Mouse (Mus musculus) megakaryocyte-erythroid progenitor cell, adult 5-6 weeks (primary cell): ENCODE data around the gene Dffa. TPM values are rescaled to one million over a fixed set of nuclear protein-coding genes. Genes with fewer than 3 reads are reported as not detected.

Source experiments
- ATAC-seq: replicated peaks from 2 replicates; pipeline ENCODE4 v1.8.0; 2016; ENCODE audit warnings: mild to moderate bottlenecking, inconsistent platforms; ENCODE audit not compliant: severe bottlenecking, poor library complexity, low FRiP score, low TSS enrichment
- total RNA-seq, 2 experiments: library from RNA; stranded (forward) in 1 of 2; stranded (reverse) in 1 of 2; fragments of 200-1000, 215-1000 nt in 1 of 2; fragments of >200 nt in 1 of 2; fragmentation: Nextera tagmentation in 1 of 2; gene quantifications; 2 replicates each; pipeline ENCODE4 v1.2.3; 2014 to 2017

Dffa gene
- total RNA-seq (2014; fragmentation: Nextera tagmentation) (27.6 and 28.1 TPM in 2 replicates), total RNA-seq (2017) (20.3 and 25.6 TPM in 2 replicates)

DNA sequence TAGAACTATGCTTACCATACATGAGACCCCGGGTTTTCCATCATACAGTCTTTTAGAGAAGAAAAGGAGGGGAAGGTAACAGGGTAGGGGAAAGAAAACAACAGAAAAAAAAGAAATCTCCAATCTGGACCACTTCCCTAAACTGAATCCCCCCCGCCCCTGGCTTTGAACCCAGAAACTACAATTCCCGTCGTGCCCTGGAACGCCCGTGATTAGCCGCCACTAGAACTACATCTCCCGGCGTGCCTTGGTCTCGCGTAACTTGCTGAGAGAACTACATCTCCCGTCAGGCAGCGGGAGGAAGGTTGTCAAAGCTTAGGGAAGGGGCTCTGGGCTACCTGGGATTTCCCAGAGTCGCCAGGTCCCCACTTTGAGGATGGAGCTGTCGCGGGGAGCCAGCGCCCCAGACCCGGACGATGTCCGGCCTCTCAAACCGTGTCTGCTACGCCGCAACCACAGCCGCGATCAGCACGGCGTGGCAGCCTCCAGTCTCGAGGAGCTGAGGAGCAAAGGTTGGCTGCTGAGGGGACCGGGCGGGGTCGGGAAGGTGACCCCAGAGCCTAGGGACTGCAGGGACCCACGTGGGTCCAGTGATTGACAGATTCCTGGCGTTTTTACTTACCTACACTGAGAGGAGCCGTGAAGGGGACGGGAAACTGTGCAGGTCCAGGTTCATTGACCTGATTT is at the start of gene Dffa:
Dffa (plus strand) TSS at position 272 of the 687 bp plus-strand sequence.
- peak; percentile 92 for ATAC-seq

- ATAC-seq, result no peak
These were observed 48.1 kb upstream of the Dffa start for GRCm38 (mm10) chr4:149055847-149056246.

GRCm38 (mm10) chr4:149056957-149057356 is 47.0 kb upstream of the Dffa start:
- no peak for ATAC-seq

- no peak for ATAC-seq
These were observed 46.5 kb upstream of the Dffa start for GRCm38 (mm10) chr4:149057470-149057869.

- no peak for ATAC-seq
These were observed 45.6 kb upstream of the Dffa start for GRCm38 (mm10) chr4:149058298-149058697.

GRCm38 (mm10) chr4:149059713-149060112 is 44.2 kb upstream of the Dffa start:
- ATAC-seq, result no peak

DNA sequence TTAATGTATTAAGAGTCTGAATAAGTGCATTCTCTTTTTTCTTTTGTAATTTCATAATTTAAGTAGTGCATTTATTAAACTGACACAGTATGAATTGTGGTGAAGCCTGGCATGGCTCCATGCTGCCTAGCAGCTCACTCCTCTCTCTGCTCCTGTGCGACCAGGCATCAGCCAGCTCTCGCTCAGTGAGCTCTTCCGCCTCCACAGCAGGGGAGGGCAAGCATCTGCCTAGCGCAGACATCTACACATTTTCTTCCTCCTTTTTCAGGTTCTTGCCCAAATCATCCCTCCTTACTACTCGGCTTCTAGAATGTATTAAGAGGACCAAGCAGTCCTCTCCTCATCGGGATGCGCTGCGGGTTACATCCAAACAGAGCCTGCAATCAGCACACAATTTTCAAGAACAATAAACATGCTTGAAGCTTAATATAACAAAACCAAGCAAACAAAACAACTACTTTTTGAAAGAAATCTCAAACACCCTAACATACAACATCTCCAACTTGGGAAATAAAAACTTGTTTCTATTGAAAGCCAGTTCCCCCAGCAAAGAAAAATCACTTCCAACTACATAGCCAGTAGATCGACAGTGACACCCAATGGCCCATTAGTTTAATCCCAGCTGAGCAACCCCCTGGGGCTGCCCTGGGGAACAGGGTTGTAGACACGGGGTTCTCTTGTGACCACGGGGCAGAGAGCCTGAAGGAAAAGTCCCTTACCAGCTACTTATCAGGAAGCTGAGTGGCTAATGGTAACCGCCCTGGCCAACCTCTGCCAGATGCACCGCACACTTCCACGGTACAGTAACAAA is 43.1 kb upstream of the Dffa start:
- no peak for ATAC-seq

GRCm38 (mm10) chr4:149061432-149061718 is 42.6 kb upstream of the Dffa start:
- ATAC-seq, result no peak

DNA sequence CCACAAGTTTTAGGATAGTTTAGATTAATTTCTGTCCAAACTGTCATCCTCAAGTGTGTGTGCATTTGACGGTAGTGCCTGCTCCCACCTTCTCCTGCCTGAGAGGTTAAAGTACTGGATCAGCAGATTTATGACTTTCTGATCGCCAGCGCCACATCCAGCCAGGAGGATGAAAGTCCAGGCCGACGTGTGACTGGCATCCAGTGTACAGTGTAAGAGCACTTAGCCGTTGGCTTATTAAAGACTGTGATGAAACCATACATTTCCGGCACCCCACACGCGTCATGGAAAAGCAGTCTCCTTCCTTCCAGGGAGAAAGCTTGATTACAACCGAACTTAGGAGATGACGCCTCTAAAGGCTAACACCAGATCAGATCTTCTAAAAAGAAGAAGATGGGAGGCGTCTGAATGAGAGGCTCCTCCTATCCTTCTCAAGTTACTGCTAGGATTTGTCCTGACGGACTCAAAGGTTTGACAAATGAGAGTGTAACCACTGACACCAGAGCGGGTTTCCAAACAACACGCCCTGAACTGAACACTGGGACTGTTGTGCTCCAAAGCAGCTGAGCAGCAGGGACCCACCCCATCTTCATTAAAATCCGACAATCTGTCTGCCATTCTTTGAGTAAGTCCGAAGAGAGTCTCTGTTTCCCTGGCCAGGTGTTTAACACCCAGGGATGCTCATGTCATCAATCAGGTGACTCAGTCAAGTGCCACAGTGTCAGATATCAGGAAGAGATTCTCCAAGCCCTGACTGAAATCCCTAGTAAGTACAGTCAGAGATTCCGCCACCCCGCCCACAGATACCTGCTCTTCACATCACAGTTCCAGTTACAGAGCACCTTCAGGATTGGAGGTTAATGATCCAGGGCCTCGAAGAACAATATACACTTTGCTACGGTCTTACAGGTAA is 41.3 kb upstream of the Dffa start:
- no peak for ATAC-seq

DNA sequence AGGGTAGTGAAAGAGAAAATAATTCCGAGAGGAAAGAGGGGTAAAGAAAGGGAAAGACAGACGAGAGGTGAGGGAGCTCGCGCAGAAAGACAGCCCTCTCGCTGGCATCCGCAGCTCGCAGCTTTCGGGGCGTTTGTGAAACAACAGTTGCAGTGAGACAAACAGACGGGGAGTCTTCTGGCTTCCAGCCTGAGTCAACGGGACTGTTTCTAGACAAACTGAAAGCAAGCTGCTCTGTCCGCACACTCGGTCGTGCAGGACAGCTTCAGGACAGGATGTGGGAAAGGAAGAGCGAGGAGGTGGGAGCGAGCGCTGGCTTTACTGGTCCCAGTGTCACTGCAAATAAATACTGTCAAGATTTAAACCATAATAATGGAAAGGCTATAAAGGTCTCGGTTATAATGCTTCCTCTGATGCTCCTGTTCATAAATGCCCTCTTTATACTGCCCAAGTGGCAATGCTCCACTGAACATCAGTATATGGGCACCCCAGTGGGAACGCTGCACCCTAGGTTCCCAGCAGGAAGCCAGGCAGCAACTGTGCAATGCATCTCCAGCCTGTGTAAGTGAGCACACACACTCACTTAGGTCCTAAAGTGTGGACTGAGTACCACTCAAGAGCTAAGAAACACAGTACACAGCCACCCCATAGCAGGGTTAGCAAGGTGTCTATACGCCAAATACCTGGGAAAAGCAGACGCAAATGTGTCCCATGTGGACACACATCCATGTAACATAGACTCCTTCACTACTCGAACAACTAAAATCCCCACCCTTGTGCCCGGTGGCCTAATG is 39.7 kb upstream of the Dffa start:
- ATAC-seq, result no peak

DNA sequence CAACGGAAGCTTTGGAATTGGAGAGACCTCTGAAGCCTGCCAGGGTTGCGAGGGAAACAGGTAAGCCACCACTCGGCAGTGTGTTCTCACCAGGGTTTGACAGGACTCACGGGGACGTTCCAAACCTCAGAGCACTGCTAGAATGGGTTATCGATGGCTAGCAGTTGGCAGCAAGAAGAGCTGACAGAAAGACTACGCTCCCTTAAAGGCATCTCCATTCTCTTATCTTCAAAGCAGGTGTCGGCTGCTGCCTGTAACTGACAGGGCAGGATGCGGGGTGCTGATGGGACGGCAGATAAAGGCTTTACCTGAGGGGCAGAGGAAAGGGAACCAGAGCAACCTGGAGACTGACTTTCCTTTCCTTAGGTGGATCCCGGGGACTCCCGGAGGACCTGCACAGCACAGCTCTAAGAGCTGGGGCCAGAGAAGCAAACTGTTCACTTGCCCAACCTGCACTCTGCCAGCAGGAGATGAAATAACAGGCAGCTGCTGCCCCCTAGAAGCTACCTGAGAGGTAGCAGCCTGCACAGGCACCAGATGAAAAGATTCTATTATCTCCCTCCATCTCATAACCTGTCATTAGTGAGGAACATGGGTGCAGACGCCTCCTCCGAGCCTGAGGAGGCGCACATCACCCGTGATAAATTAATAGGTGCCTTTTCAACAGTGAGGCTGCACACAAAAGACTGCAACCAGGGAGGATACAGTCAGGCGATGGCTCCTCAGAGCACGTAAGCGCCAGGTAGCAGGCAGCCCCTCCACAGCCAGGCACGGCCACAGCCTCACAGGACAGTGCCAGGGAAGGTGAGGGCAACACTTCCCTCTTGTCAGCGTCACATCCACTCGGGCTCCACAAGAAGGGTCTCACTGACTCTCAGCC is 37.0 kb upstream of the Dffa start:
- ATAC-seq, result peak; percentile 76

GRCm38 (mm10) chr4:149075073-149075472 is 28.9 kb upstream of the Dffa start:
- no peak for ATAC-seq

- ATAC-seq, result peak; percentile 94
These were observed 27.9 kb upstream of the Dffa start for GRCm38 (mm10) chr4:149075871-149076575.

DNA sequence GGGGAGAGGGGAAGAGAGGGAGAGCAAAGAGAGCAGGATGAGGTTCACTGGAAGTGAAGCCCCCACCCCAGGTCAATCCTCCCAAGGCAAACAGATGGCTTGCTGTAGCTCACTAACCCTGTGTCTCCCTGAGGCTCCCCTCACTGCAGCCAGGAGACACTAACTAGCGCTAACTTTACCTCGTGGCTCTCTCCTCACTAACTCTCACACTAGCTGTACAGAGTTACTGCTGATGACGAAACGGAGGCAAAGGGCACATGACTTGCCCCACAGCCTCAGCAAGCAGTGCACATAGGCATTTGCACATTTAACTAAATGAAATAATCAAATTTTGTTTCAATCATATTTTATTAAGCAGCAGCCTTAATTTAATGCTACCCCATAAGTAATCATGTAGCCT is 25.7 kb upstream of the Dffa start:
- ATAC-seq, result no peak

GRCm38 (mm10) chr4:149079629-149080028 is 24.3 kb upstream of the Dffa start:
- ATAC-seq, result no peak

DNA sequence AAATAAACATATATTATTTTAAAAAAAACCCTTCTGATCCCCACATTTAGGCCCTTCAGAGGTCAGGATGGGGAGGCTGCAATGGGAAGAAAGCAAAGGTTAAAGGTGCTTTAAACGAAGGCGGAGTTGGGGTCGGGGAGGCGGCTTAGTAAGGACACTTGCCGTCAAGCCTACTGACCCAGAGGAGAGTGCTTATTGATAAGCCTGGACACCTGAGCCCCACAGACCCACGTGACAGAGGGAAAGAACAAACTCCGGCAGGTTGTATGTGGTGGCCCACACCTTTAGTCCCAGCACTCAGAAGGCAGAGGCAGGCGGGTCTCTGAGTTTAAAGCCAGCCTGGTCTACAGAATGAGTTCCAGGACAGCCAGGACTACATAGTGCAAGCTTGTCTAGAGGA is 23.8 kb upstream of the Dffa start:
- no peak for ATAC-seq

DNA sequence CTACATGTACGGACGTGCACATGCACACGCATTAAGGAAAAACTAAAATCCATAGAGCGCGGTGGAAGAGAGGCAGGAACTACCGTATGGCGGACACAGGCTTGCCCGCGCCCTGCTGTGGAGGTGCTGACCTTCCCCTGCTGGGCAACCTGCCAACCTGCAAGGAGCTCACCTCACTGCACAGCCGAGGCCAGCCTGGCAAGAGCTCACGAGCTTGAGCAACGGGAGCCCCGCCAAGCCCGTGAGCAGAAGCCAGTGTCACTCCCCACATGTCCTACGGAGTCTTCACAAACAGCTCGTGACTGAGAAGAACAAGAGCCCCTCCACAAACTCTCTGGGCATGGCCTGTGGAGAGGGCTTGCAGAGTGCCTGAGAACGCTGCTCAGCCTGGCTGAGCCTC is 22.4 kb upstream of the Dffa start:
- 0 out of 2 replicates have a peak, but pooled peaks have one; percentile 36 for ATAC-seq

DNA sequence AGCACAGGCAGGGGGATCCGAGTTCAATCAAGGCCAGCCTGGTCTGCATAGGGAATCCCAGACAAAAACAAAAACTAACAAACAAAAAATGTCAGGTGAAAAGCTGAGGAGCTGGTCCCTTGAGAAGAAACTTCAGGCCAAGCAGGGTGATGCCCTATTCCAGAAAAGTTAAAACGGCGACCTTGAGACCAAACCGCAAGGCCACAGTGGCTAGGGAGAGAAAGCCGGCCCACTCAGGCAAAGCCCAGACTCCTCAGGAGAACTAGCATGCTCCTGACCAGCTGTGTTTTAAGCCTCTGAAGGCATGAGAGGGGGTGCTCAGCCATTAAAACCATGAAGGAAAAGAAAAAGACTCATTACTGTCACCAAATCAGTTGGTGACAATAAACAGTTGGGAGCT is 18.6 kb upstream of the Dffa start:
- no peak for ATAC-seq
